Mouse (Mus musculus) ES-E14 (cell line): Measurements from ENCODE around the gene 1700003E16Rik. TPM values are rescaled to one million over a fixed set of nuclear protein-coding genes. Genes with fewer than 3 reads are reported as not detected.
A peak's percentile ranks its signal among the peaks of the same experiment; 100 is the strongest.

Experiments used
- DNase-seq: peaks from one replicate; pipeline ENCODE4 v3.0.0-alpha.2; 2013; ENCODE audit warnings: low read depth, low spot score
- H3K27ac ChIP-seq: 2 replicates; pipeline ENCODE4 v1.5.1; 2012; ENCODE audit warnings: low read depth, mild to moderate bottlenecking, low read length, moderate library complexity, mixed read lengths; ENCODE audit not compliant: poor library complexity, insufficient read depth, severe bottlenecking
- H3K36me3 ChIP-seq: 2 replicates; pipeline ENCODE4 v1.6.1; 2012; ENCODE audit warnings: mild to moderate bottlenecking, low read length, moderate library complexity, mixed read lengths; ENCODE audit not compliant: control insufficient read depth, poor library complexity, insufficient read depth, severe bottlenecking
- H3K4me1 ChIP-seq, 2 experiments: fragments of 150-350 bp in 1 of 2; sonication (generic) in 1 of 2; 2 replicates each; pipeline ENCODE4 v1.6.1; 2012; ENCODE audit warnings: low read length in 2 of 2, mild to moderate bottlenecking in 1 of 2, mixed read lengths in 1 of 2; ENCODE audit not compliant: control insufficient read depth in 2 of 2, insufficient read depth in 2 of 2, poor library complexity in 1 of 2
- H3K4me3 ChIP-seq, 2 experiments: fragments of 150-350 bp in 1 of 2; sonication (generic) in 1 of 2; 2 replicates each; pipeline ENCODE4 v1.5.1; 2012; ENCODE audit warnings: low read length in 2 of 2, low read depth in 1 of 2, mild to moderate bottlenecking in 1 of 2, mixed read lengths in 1 of 2; ENCODE audit not compliant: insufficient read depth in 1 of 2, poor library complexity in 1 of 2, severe bottlenecking in 1 of 2
- H3K9ac ChIP-seq: 2 replicates; pipeline ENCODE4 v1.6.1; 2012; ENCODE audit warnings: low read depth, mild to moderate bottlenecking, low read length, mixed read lengths; ENCODE audit not compliant: poor library complexity, insufficient read depth, severe bottlenecking
- H3K9me3 ChIP-seq: fragments of 150-350 bp; sonication (generic); 2 replicates; pipeline ENCODE4 v1.6.1; 2012; ENCODE audit warnings: low read depth, mild to moderate bottlenecking, low read length; ENCODE audit not compliant: control insufficient read depth, insufficient read depth
- CHD2 ChIP-seq: IDR thresholded peaks from 2 replicates; pipeline ENCODE4 v1.6.1; 2014; ENCODE audit warnings: mild to moderate bottlenecking, low read depth, low read length, inconsistent platforms
- HCFC1 ChIP-seq: IDR thresholded peaks from 2 replicates; pipeline ENCODE4 v1.6.1; 2012; ENCODE audit warnings: low read length, inconsistent platforms, borderline replicate concordance; ENCODE audit not compliant: insufficient read depth
- MAFK ChIP-seq: IDR thresholded peaks from 2 replicates; pipeline ENCODE4 v1.6.1; 2014; ENCODE audit warnings: mild to moderate bottlenecking, low read depth, low read length, inconsistent platforms; ENCODE audit not compliant: insufficient read depth
- ZC3H11A ChIP-seq: IDR thresholded peaks from 2 replicates; pipeline ENCODE4 v1.6.1; 2012; ENCODE audit warnings: low read depth, mild to moderate bottlenecking, inconsistent platforms, low read length, borderline replicate concordance
- ZNF384 ChIP-seq: IDR thresholded peaks from 2 replicates; pipeline ENCODE4 v1.6.1; 2012; ENCODE audit warnings: low read depth, low read length, inconsistent platforms
- in situ Hi-C, 2 experiments: fragments of 600-800 bp; cut with MboI; formaldehyde crosslinking; loops; one replicate each; pipeline ENCODE4 v1.15.1; 2025; ENCODE audit warnings: low sequenced_read_pairs in 2 of 2, inconsistent platforms in 1 of 2; ENCODE audit not compliant: unreplicated experiment in 2 of 2
- total RNA-seq: library from RNA; depleted of rRNA; stranded (reverse); fragments of 300-350 nt; gene quantifications from 2 replicates; pipeline ENCODE4 v1.2.3, GENCODE M21; 2012

The 1700003E16Rik gene
- total RNA-seq, 1 experiment = 0.31 TPM

GRCm38 (mm10) chr6:83185895-83186861, 30.0 kb downstream of the 1700003E16Rik start:
- peak; percentile 69 for DNase-seq
- Histone ChIP-seq H3K9me3 (no peaks in the 10 kb centered on the region), H3K9ac (no peak overlapping the region), H3K4me3 (peak overlapping the region; percentile 31 to 33; a peak in 1 of 4 replicates), H3K36me3 (peaks cover 5% of the 10 kb centered on the region), H3K27ac (no peak overlapping the region), H3K4me1 (peaks cover 0 to 2% of the 10 kb centered on the region in 2 experiments; a peak in 3 of 4 replicates)
- in situ Hi-C loops = no loop called here
- TF ChIP-seq HCFC1 = no peak
- TF ChIP-seq ZNF384 = no peak
- TF ChIP-seq ZC3H11A = no peak
- TF ChIP-seq MAFK = no peak
- no peak for TF ChIP-seq CHD2

DNA sequence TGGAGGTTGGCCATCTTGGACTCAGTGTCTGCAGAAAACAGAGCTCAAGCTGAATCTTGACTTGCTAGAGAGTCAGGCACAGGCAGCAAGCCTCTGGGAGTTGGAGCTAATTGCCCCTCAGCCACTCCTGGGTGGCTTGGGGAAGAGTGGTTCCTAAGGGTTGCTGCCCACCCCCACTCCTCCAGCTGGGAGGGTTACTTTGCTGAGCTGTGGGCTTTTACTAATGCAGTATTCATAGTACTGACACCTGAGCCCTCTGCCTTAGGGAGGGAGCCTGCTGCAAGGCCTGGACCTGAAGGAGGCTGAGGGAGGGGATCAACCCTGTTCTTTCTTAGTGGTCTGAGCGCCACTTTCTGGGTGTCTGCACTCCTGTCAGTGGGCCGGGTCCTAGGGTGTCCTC, 30.7 kb downstream of the 1700003E16Rik start:
- TF ChIP-seq MAFK = no peak
- no peak for TF ChIP-seq HCFC1
- TF ChIP-seq ZC3H11A = no peak
- no peak for TF ChIP-seq CHD2
- no peak for TF ChIP-seq ZNF384
- H3K4me3 ChIP-seq = no peak overlapping the region
- no peak overlapping the region for H3K9ac ChIP-seq
- in situ Hi-C loops = no loop called here
- H3K4me1 ChIP-seq = peaks cover 0 to 2% of the 10 kb centered on the region in 2 experiments; a peak in 3 of 4 replicates
- H3K36me3 ChIP-seq = peaks cover 12% of the 10 kb centered on the region
- no peaks in the 10 kb centered on the region for H3K9me3 ChIP-seq
- no peak for DNase-seq
- no peak overlapping the region for H3K27ac ChIP-seq

DNA sequence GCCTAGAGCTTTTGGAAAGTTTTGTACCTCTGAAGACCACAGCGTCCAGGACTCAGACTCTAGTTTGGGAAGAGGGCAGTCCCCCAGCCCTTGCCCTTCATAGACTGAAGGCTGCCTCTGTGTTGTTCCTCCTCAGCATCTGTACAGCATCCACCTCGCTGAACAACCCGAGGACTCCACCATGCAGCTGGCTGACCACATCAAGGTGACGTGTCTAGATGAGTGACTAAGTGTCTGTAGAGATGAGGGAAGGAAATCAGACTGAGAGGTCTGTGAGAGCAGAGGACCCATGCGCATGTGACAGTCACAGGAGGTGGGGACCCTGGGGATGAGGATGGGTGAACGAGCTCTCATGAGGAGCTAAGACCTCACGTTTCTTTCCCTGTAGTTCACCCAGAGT, 37.4 kb downstream of the 1700003E16Rik start:
- peaks cover 36% of the 10 kb centered on the region for H3K36me3 ChIP-seq
- H3K4me1 ChIP-seq = peaks cover 0 to 5% of the 10 kb centered on the region in 2 experiments; a peak in 3 of 4 replicates
- H3K27ac ChIP-seq = no peak overlapping the region
- no peak overlapping the region for H3K9ac ChIP-seq
- in situ Hi-C loops = no loop called here
- no peak for DNase-seq
- TF ChIP-seq CHD2 (no peak), HCFC1 (no peak), MAFK (no peak), ZC3H11A (no peak), ZNF384 (no peak)
- no peaks in the 10 kb centered on the region for H3K9me3 ChIP-seq
- no peak overlapping the region for H3K4me3 ChIP-seq

DNA sequence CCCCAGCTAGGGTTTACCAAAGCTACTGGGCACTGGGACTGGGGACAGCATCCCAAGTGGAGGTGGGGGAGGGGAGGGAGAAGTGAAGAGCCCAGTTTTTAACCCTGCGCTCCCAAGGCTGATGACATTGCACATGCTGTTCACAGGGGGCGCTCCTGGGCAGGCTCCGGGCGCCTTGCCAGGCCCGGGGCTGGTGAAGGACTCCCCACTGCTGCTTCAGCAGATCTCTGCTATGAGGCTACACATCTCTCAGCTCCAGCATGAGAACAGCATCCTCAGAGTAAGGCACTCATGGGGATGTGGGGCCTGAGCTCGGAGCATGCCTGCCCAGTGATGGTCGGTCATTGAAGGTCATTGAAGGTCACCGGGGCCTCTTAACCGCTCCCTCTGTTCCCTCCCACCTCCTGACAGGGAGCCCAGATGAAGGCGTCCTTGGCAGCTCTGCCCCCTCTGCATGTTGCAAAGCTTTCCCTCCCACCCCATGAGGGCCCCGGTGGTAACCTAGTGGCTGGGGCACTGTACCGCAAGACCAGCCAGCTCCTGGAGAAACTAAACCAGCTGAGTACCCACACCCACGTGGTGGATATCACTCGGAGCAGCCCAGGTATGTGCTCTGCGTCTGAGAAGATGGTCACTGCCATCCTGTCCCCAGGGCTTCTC, 41.3 kb downstream of the 1700003E16Rik start:
- TF ChIP-seq MAFK (0 out of 2 replicates have a peak, but pooled peaks have one; percentile 13), CHD2 (no peak), ZC3H11A (no peak)
- Histone ChIP-seq H3K36me3 (peaks cover 30% of the 10 kb centered on the region), H3K27ac (no peak overlapping the region), H3K9me3 (no peaks in the 10 kb centered on the region), H3K4me1 (peaks cover 0 to 5% of the 10 kb centered on the region in 2 experiments; a peak in 1 of 4 replicates), H3K9ac (no peak overlapping the region), H3K4me3 (no peak overlapping the region)
- in situ Hi-C loops = no loop called here
- DNase-seq = peak; percentile 31
